Mouse (Mus musculus) kidney, embryonic 16.5 days (tissue): ENCODE results near the gene Trmt2b. TPM values are rescaled to one million over a fixed set of nuclear protein-coding genes. Genes with fewer than 3 reads are reported as not detected.

ENCODE experiments used
- ATAC-seq: fragments of 200-750 bp; cut with Nextera tagmentation; 2 replicates; pipeline ENCODE4 v1.8.0; 2017; ENCODE audit warnings: moderate TSS enrichment; ENCODE audit not compliant: low FRiP score, low TSS enrichment
- H3K27ac ChIP-seq: fragments of 300-500 bp; sonication (generic); 2 replicates; pipeline ENCODE4 v1.5.1; 2014; ENCODE audit warnings: low read length
- H3K27me3 ChIP-seq: fragments of 300-500 bp; sonication (generic); 2 replicates; pipeline ENCODE4 v1.6.1; 2014; ENCODE audit warnings: low read length, control low read depth, mixed read lengths; ENCODE audit not compliant: insufficient read depth
- H3K36me3 ChIP-seq: fragments of 300-500 bp; sonication (generic); 2 replicates; pipeline ENCODE4 v1.6.1; 2014; ENCODE audit warnings: low read length, control low read depth, mixed read lengths; ENCODE audit not compliant: insufficient read depth
- H3K4me1 ChIP-seq: fragments of 300-500 bp; sonication (generic); 2 replicates; pipeline ENCODE4 v1.6.1; 2014; ENCODE audit warnings: low read length, control low read depth, mixed read lengths; ENCODE audit not compliant: insufficient read depth
- H3K4me2 ChIP-seq: fragments of 300-500 bp; sonication (generic); replicated peaks from 2 replicates; pipeline ENCODE4 v1.6.1; 2014; ENCODE audit warnings: low read depth, low read length
- H3K4me3 ChIP-seq: fragments of 300-500 bp; sonication (generic); 2 replicates; pipeline ENCODE4 v1.5.1; 2014; ENCODE audit warnings: mild to moderate bottlenecking, low read length
- H3K9ac ChIP-seq: fragments of 300-500 bp; sonication (generic); replicated peaks from 2 replicates; pipeline ENCODE4 v1.6.1; 2014; ENCODE audit warnings: low read length
- H3K9me3 ChIP-seq: fragments of 300-500 bp; sonication (generic); 2 replicates; pipeline ENCODE4 v1.6.1; 2016; ENCODE audit warnings: low read length, control low read depth
- WGBS: fragments of 180-500 bp; shearing (Covaris S2); extraction: QIAGEN DNeasy Blood & Tissue Kit; methylation state at CpG from one replicate; pipeline ENCODE4 v1.1.7; 2014; 5-methylcytosine and 5-hydroxymethylcytosine counted together
- polyA plus RNA-seq: library from polyadenylated mRNA; unstranded; fragments of >200 nt; fragmentation: Nextera tagmentation; extraction: Ambion mirVana; gene quantifications from 2 replicates; pipeline ENCODE4 v1.2.1, GENCODE M21; 2015

The Trmt2b gene
- polyA plus RNA-seq, 1 experiment from 2014 or later: 20.8 TPM

DNA sequence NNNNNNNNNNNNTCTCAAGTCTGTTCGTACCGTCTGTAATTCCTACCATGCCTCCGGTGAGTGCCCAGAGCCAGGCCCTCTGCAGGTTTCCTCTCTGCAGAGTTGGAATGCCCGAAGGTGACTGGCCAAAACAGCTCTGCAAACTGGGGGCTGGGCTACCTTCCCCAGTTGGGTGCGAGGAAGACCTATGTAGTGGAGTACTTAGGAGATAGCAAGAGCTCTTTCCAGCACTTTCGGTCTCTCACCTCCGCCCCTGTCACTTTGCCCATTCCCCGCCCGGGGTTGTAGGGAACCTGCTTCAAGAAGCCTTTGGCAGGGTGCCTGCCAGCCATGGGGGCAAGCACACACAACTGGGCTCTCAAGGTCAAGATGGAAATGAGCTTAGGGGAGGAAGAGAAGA lies 19.5 kb upstream of the Trmt2b start:
- 40% methylated on average over 9 of the region's 9 CpGs for WGBS
- Histone ChIP-seq H3K4me2 (peak overlapping the region; percentile 63), H3K27ac (no peak overlapping the region), H3K9ac (peak overlapping the region; percentile 46; the same call in 1 of the 2 replicates), H3K36me3 (no peaks in the 10 kb centered on the region), H3K9me3 (no peaks in the 10 kb centered on the region), H3K27me3 (peaks cover 11% of the 10 kb centered on the region; the same call in 1 of the 2 replicates), H3K4me1 (0 out of 2 replicates have a peak, but pooled peaks cover 4% of the 10 kb centered on the region), H3K4me3 (peak overlapping the region; percentile 48)
- ATAC-seq: peak; percentile 33; the same call in 1 of the 2 replicates

DNA sequence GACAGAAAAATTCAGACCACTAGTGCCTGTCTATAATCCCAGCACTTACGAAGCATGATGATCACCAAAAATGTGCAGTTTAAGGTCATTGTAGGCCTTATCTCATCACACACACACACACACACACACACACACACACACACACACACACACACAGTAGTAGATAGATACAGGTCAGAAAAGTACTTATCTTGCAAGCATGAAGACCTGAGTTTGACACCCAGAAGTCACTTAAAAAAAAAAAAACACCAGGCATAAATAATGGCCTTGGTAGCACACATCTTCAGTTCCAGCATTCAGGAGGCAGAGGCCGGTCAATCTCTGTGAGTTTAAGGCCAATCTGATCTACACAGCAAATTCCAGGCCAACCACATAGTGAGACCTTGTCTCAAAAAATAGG lies 10.5 kb upstream of the Trmt2b start:
- Histone ChIP-seq H3K4me2 (no peak overlapping the region), H3K27me3 (peaks cover 2% of the 10 kb centered on the region; the same call in 1 of the 2 replicates), H3K27ac (no peak overlapping the region), H3K36me3 (no peaks in the 10 kb centered on the region), H3K4me3 (no peak overlapping the region), H3K9ac (no peak overlapping the region), H3K9me3 (no peaks in the 10 kb centered on the region), H3K4me1 (no peaks in the 10 kb centered on the region)
- WGBS: 94% methylated on average over 2 of the region's 2 CpGs
- no peak for ATAC-seq

DNA sequence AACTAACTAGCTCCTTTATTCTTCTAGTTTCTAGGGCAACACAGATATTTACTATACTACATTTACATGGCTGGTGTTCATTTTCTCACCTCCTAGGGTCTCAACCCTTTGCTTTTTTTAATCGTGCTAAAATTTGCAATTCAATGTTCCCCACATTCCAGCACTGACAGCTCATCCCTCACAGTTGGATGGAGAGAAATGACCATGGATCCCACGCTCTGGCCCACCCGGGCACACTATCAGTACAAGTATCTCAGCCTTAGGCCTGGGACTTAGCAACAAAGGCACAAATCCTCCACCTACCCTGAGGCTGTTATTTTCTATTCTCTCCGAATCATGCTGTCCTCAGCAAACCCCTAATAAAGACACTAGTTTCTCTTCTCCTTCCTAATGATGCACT lies 9.0 kb upstream of the Trmt2b start:
- Histone ChIP-seq H3K36me3 (no peaks in the 10 kb centered on the region), H3K9ac (no peak overlapping the region), H3K9me3 (no peaks in the 10 kb centered on the region), H3K4me1 (no peaks in the 10 kb centered on the region), H3K27ac (no peak overlapping the region), H3K4me3 (no peak overlapping the region), H3K27me3 (no peaks in the 10 kb centered on the region), H3K4me2 (no peak overlapping the region)
- ATAC-seq: no peak
- 64% methylated on average over 4 of the region's 4 CpGs for WGBS

DNA sequence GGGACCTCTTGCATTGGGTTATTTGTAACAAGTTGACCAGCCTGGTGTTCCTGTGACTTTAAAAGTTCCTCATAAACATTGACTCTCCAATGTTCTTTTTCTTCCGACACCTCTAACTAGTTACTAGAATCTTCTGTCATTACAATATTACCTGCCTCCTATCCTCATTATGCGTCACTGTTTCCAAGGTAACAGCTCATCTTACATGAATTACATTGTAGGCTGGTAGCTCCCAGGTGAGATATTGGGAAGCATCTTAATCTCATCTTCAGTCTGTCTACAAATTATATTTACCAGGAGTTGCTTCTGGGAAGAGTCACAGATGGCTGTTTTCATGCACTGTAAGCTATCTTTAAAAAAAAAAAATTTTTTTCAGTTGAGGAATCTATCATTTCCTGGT lies 8.3 kb upstream of the Trmt2b start:
- Histone ChIP-seq H3K9me3 (no peaks in the 10 kb centered on the region), H3K9ac (no peak overlapping the region), H3K4me1 (no peaks in the 10 kb centered on the region), H3K27me3 (no peaks in the 10 kb centered on the region), H3K4me3 (no peak overlapping the region), H3K4me2 (no peak overlapping the region), H3K36me3 (no peaks in the 10 kb centered on the region), H3K27ac (no peak overlapping the region)
- no peak for ATAC-seq
- 83% methylated on average over 2 of the region's 2 CpGs for WGBS

DNA sequence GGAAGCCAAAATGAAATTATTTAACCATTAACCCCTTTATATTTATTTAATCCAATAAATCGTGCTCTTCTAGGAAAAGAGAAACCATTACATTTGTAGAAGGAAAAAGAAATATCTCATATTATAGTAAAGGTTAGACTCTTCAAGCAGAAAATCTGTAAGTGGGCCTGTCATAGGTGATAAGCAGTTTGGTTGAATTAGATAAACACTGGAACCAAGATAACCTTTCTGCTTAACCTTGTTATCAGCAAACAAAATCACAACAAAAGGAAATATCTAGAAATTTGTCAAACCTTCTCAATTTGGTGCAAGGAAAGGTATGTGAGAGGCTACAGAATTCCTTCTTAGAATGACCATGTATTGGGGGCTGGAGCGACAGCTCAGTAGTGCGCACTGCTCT lies 3.7 kb upstream of the Trmt2b start:
- H3K9ac ChIP-seq: no peak overlapping the region
- H3K4me1 ChIP-seq: 0 out of 2 replicates have a peak, but pooled peaks cover under 1% of the 10 kb centered on the region
- no peaks in the 10 kb centered on the region; the same call in 1 of the 2 replicates for H3K27me3 ChIP-seq
- H3K36me3 ChIP-seq: no peaks in the 10 kb centered on the region
- no peak overlapping the region for H3K27ac ChIP-seq
- ATAC-seq: no peak
- H3K4me3 ChIP-seq: no peak overlapping the region
- no peaks in the 10 kb centered on the region for H3K9me3 ChIP-seq
- H3K4me2 ChIP-seq: no peak overlapping the region
- WGBS: 89% methylated on average over 3 of the region's 3 CpGs

DNA sequence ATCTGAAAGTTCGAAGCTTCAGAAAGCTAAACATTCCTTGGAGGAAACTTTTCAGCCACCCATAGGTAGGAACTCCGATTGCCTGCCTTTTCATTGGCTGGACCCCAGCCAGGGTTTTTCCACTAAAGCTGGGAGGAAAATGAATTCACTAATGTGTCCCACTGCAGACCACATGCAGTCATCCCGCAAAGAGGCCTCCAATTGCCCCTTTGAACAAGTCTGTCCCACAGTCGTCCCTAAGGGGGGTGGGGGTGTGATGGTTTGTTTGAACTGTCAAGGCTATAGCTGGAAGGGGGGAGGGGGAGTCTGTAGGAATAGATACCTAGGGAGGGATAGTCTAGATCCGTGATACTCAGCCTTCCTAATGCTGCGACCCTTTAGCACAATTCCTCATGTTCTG lies 1.1 kb downstream of the Trmt2b start:
- ATAC-seq: peak; percentile 43; the same call in 1 of the 2 replicates
- WGBS: 25% methylated on average over 6 of the region's 6 CpGs
- Histone ChIP-seq H3K4me3 (peak overlapping the region; percentile 49; the same call in 1 of the 2 replicates), H3K36me3 (no peaks in the 10 kb centered on the region), H3K27me3 (no peaks in the 10 kb centered on the region; the same call in 1 of the 2 replicates), H3K4me2 (peak overlapping the region; percentile 51), H3K9me3 (no peaks in the 10 kb centered on the region), H3K9ac (peak overlapping the region; percentile 38; the same call in 1 of the 2 replicates), H3K27ac (peak overlapping the region; percentile 85), H3K4me1 (0 out of 2 replicates have a peak, but pooled peaks cover 2% of the 10 kb centered on the region)

DNA sequence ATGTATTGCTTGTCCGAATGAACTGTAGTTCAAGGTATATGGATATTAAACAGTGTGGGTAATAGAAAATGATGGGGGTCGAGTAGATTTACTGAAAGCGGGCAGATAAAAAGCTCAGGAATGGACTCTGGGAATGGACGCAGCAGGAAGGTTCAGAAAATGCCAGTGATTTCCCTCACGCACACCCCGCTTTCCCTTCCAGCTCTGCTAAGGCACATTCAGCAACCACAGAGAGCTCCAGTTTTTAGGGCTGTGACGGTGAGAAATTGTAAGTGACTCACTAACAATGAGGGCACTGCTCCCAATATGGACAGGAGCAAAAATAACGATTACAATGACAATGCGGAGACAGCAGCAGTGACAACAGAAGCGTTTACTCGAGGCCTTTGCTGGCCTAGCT lies 14.7 kb downstream of the Trmt2b start:
- H3K27ac ChIP-seq: no peak overlapping the region

DNA sequence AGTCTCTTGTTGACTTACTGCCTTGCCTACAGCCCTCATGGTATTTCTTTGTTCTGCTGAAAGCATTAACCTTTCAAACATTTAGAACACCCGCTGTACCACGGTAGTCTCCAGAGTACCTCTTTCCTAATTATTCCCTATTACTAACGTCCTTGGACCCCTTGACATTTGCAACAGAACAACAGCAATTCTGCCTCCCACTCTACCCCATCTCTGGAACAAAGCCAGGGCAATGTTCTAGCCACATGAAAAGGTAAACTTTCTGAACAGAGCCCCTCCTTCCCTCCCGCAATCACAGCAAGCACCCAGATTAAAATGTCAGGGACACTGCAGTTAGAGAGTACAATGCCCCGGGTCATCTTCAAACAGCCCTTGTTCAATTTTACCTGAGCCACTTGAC lies 15.6 kb downstream of the Trmt2b start:
- Histone ChIP-seq H3K4me3 (no peak overlapping the region), H3K27ac (no peak overlapping the region), H3K4me2 (no peak overlapping the region), H3K4me1 (no peaks in the 10 kb centered on the region), H3K27me3 (peaks cover 9% of the 10 kb centered on the region; the same call in 1 of the 2 replicates), H3K9ac (no peak overlapping the region), H3K36me3 (0 out of 2 replicates have a peak, but pooled peaks cover 13% of the 10 kb centered on the region), H3K9me3 (no peaks in the 10 kb centered on the region)
- WGBS: 68% methylated on average over 5 of the region's 5 CpGs
- no peak for ATAC-seq

More for the DNA sequence above, 14.7 kb downstream of the Trmt2b start:
- Histone ChIP-seq H3K4me3 (no peak overlapping the region), H3K9ac (no peak overlapping the region), H3K4me2 (no peak overlapping the region), H3K4me1 (no peaks in the 10 kb centered on the region), H3K36me3 (0 out of 2 replicates have a peak, but pooled peaks cover 13% of the 10 kb centered on the region), H3K27me3 (peaks cover 9% of the 10 kb centered on the region; the same call in 1 of the 2 replicates), H3K9me3 (no peaks in the 10 kb centered on the region)
- ATAC-seq: no peak
- 78% methylated on average over 11 of the region's 11 CpGs for WGBS

DNA sequence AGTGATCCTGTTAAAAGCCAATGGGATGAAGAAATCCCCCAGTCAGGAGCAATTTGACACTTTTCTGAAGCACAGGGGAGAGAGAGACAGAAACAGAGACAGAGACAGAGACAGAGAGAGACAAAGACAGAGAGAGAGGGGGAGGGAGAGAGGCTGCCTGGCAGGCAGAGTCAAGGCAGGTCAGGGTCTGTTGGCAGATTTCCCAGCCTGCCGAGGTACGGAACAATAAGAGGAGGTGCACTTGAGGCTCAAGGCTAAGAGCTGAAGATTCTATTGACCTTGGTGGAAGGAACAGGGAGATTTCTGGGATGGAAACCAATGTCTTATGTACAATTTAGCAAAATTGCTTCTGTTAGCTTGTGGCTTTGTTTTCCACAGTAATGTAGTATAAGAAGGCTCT lies 28.6 kb downstream of the Trmt2b start:
- H3K27ac ChIP-seq: no peak overlapping the region
- H3K4me1 ChIP-seq: no peaks in the 10 kb centered on the region
- no peaks in the 10 kb centered on the region for H3K36me3 ChIP-seq
- H3K9ac ChIP-seq: no peak overlapping the region
- H3K27me3 ChIP-seq: no peaks in the 10 kb centered on the region
- no peak overlapping the region for H3K4me3 ChIP-seq
- no peak for ATAC-seq
- 53% methylated on average over 2 of the region's 2 CpGs for WGBS
- 0 out of 2 replicates have a peak, but pooled peaks cover 2% of the 10 kb centered on the region for H3K9me3 ChIP-seq
- no peak overlapping the region for H3K4me2 ChIP-seq

DNA sequence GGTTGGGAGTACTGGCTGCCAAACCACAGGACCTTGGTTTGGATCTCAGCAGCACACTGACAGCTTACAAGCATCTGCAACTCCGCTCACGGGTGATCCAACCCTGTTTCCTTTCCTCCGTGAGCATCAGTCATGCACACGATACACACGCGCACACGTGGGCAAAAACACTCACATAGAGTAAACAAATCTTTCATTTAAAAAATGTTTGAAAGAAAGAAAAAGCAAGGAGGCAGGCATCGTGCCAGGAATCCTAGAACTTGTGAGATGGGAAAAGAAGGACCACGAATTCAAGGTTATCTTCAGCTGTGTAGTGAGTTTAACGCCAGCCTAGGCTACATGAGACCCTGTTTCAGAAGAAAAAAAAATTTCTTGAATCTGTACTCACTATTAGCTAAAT lies 30.8 kb downstream of the Trmt2b start:
- Histone ChIP-seq H3K36me3 (0 out of 2 replicates have a peak, but pooled peaks cover 3% of the 10 kb centered on the region), H3K9me3 (0 out of 2 replicates have a peak, but pooled peaks cover 2% of the 10 kb centered on the region), H3K9ac (no peak overlapping the region), H3K4me2 (no peak overlapping the region), H3K4me1 (no peaks in the 10 kb centered on the region), H3K27ac (no peak overlapping the region), H3K4me3 (no peak overlapping the region), H3K27me3 (no peaks in the 10 kb centered on the region)
- no peak for ATAC-seq
- WGBS: 91% methylated on average over 10 of the region's 10 CpGs
